Mouse (Mus musculus) small intestine, adult 2 months (tissue): ENCODE data around the gene Nhlrc4.

ENCODE experiments used
- CTCF ChIP-seq: fragments of 200-500 bp; IDR thresholded peaks from 2 replicates; pipeline ENCODE4 v1.5.1; 2012; ENCODE audit warnings: low read depth, mild to moderate bottlenecking, control low read depth, inconsistent platforms, low read length, moderate library complexity, mixed read lengths; ENCODE audit not compliant: insufficient replicate concordance, insufficient read length; ENCODE audit errors: extremely low read depth
- POLR2A ChIP-seq: fragments of 200-500 bp; IDR thresholded peaks from 2 replicates; pipeline ENCODE4 v1.6.1; 2012; ENCODE audit warnings: low read depth, mild to moderate bottlenecking, control low read depth, inconsistent platforms, low read length, moderate library complexity

DNA sequence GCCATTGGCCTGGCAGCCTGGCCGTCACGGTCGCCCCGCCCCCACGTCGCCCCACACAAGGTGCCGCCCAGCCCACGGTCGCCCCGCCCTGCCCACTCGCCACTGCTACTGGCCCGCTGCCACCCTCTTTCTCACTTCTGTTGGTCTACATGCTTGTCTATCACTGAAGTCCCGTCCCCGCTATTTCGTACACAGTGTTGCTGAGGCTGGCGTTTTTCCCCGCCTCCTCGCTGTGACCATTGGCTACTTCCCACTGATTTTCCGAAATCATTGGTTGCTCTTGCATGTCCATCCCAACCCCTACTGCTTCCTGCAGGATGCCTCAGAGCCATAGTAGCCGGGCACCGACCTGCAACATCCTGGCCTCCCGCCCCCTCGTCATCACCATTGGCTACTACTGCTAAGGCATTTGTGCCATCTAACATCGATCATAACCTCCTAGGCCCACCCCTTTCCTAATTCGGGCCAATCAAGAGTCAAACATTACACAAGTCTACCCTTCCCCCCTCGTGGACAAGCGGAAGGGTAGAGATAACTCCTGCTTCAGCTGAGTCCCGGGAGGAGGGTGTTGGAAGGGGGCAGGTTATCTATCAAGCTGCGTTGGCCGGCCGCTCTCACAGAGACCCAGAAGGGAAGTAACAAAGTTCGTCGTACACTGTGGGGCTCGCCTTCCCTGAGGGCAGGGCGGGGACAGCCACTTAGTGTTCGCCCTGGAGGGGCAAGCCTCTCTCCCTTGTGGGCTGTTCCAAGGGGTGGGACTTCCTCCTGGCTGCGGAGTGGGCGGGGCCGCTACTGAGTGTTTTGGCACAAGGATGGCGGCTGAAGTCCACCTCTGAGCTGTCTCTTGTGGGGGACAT lies 24.7 kb downstream of the Nhlrc4 start:
- TF ChIP-seq CTCF (no peak), POLR2A (peak; percentile 53; the same call in 1 of the 2 replicates)
